Mouse (Mus musculus): ENCODE data around the gene Hebp1.

The Hebp1 gene

DNA sequence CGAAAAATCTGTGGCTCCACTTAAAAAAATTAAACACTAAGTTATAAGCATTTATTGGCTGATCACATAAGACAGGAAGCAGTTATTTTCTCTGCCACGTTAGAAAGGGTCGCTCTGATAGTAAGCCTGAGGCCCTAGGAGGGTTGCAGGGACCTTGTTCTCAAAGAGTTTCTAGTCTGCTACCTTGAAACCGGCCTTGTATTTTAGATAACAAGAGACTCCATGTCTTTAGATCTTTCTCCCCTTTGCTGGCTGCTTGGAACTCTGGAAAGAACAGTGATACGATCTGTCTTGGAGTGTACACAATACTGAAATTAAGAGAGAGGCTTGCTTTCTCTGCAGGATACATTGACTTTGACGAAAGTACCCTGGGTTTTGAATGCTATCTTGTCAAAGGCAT is 904 bp upstream of the Hebp1 start:
- in situ Hi-C loops (cut with MboI, MseI): no loop called here

DNA sequence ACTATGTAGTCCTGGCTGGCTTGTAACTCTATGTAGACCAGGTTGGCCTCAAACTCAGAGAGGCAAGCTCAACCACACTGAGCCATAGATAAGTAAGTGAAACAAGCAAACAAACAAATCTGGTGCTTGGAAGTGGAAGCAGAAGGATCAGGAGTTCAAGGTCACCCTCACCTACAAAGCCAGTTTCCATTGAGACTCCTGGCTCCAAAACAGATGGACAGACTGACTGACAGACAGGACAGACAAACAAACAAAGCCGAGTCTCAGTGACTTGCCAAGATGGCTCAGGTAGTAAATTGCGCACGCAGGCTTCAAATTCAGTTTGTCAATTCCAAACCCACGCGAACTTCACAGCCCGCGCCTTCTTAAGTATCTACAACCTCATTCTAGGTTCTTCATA is 376 bp downstream of the Hebp1 start:
- in situ Hi-C loops (cut with MboI, MseI): no loop called here

DNA sequence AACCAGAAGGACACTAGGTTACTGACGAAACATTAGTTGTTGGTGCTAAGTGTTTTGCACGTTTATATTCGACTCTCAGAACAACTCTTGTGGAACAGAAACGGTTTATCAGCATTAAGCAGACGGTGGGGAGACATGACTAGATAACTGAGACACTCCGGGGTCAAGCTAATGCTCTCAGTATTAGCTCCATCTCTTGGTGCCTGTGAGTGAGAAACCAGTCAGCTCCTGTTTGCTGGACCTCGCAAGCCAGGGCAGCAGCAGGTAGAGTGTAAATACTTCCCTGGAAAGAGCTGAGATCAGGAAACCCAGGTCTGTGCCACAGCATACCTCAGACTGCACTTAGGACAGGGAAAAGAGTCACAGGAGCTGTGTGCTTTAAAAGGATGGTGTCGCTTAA is 1.1 kb downstream of the Hebp1 start:
- in situ Hi-C loops (cut with MboI, MseI): no loop called here

DNA sequence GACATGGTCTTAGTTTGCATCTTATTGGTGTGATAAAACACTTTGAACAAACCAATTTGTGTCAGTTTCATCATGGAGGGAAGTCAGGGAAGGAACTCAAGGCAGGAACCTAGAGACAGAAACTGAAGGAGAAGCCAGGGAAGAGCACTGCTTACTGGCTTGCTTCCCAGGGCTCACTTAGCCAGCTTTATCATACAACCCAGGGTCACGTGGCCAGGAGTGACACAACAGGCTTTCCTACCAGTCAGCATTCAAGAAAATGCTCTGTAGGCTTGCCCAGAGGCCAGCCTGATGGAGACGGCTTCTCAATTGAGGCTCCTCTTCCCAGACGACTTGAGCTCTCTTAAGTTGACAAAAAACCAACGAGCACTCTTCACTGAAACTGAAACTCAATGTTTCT is 2.9 kb downstream of the Hebp1 start:
- in situ Hi-C loops (cut with MboI, MseI): no loop called here

DNA sequence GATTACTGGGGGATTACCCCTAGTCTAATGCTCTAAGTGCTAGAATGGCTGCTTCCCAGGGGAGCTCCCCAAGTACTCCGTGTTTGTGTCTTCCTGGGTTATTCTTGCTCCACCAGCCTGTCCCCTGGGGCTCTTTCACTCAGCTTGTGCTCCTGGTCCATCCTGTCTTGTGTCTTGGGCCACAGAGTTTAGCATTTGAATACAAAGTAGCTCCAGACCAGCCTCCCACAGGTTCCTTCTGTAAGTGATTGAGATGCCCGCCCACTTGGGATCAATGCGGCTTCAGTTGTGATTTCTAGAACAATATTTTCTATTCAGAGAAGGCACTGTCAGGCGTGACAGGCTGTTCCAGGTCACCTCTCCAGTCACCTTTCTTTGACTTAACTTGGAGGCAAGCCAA is 4.1 kb downstream of the Hebp1 start:
- in situ Hi-C loops (cut with MboI, MseI): no loop called here

DNA sequence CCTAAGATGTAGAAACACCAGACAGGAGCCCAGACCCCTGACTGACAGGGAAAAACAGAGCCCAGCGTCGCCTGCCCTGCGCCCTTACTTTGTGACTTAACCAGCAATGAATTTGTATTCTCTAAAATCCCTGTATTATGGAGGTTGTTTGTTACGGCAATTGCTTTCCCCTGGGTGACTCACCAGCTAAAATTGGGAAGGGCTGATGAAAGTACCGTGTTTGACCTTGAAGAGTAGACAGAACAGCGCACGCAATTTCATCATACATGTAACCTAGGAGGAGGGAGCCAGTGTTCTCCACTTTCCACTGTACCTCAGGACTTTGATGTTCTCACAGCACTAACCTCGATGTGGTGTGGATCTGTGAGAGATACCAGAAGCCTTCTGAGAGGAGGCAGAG is 4.8 kb downstream of the Hebp1 start:
- in situ Hi-C loops (cut with MboI, MseI): no loop called here

DNA sequence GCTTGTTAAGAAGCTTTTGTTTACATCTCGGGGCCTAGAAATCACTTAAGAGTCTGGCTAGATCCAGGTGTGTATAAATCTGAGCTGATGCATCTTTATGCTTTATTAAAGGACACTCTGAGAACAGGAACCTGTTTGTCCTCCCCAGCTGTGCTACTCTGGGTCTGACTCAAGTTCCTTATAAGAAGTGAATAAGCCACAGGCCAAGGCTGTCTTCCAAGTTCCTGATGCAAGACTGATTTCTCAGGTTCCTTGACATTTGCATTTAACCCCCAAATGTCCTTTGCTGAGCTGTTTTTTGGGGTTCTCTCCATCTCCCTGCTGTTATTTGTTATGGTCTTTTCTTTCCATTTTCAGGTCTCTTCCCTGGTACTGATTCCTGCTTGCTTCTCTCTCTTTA is 5.9 kb downstream of the Hebp1 start:
- in situ Hi-C loops (cut with MboI, MseI): no loop called here

DNA sequence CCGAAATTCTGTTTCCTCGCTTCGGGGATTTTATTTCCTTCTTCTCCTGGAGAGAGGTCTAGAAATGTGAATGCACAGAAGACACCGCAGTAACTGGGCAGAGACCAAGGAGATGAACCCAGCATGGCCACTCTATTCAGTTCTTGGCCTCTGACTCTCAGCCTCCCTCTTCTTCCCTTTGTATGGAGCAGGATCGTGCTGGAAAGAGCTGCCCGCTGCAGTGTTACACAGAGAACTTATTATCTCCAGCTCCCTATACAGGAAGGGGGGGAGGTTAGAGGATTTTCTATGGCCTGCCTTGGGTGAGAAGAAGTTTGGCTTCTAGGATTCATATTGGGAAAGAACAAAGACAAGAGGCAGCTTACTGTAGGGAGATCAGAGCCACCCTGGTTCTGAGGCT is 7.7 kb downstream of the Hebp1 start:
- in situ Hi-C loops (cut with MboI, MseI): no loop called here

DNA sequence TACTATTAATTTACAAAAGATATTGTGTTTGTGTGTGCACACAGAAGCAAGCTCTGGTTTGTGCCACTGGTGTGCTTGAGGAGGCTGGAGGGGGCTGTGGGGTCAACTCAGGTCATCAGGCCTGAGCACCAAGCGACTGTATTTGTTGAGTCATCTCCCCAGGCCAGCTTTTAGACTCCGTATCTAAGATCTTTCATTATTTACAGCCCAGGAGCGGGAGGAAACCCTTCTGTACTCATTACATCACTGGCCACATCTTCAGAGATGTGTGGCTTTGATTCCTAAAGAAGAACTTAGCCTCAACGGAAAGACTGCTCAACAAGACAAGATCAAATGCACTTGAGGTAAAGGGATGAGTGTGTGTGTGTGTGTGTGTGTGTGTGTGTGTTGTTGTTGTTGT is 9.2 kb downstream of the Hebp1 start:
- in situ Hi-C loops (cut with MboI, MseI): no loop called here

DNA sequence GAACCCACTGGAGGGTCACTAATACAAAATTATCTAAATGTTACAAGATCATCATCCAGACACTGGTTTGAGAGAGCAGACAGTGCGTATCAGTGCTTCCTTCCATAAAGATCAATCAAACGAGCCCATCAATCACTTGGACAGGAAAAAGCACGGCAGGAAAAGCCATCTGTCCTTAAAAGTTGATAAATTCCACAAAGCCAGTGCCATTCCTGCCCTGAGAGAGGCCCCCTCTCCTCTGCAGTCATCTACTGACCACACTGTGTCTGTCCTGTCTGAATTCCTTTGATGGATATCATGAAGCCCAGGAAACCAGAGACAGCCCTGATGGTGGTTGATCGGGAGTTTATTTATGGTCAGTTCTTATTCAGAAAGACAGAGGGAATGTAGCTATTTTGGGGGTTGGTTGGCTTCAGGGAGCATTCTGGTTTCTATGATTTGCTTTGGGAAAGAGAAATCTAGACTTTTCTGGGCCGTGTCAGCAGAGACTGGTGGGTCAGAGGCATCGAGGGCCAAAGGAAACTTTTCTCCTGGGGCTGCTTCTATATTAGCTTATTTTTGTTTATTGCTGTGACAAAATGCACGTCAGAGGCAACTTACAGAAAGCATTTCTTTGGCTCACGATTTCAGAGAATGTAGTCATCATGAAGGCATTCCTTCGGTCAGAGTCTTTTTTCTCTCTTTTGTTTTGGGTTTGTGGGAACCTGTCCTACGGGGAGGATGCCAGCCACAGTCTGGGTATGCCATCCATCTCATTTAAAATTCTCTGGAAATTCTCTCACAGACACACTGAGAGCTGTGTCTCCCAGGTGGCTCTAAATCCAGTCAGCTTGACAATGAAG is 10.5 kb downstream of the Hebp1 start:
- in situ Hi-C loops (cut with MboI, MseI): no loop called here

DNA sequence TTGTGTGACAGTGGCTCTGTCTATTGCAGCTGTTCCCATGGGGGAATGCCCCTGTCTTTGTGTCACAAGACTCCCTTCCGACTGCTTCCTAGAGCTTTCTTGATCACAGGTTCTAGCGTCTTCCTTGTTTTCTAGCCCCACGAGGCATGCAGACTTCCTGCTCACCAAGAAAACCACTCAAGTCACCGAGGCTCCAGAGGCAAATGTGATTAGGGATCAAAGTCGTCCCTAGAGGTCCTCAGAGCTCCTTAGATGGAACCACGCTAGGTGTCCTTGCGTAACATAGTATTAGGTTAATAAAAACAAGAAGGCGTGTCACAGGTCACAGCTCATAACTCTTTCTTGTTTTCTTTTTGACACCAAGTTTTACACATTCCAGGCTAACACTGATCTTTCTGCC is 13.9 kb downstream of the Hebp1 start:
- in situ Hi-C loops (cut with MboI, MseI): no loop called here

DNA sequence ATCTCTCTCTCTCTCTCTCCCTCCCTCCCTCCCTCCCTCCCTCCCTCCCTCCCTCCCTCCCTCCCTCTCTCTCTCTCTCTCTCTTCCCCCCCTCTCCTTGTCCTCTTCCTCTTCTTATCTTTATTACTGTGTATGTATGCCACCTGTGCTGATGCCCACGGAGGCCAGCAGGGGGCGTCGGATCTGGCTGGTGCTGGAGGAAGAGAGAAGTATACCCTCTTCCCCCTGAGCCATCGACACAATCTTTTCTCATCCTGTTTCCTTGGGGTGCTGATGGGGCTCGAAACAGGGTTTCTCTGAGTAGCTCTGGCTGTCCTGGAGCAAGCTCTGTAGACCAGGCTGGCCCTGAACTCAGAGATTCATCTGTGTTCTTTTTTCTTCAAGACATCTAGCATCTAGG is 14.9 kb downstream of the Hebp1 start:
- in situ Hi-C loops (cut with MboI, MseI): no loop called here

DNA sequence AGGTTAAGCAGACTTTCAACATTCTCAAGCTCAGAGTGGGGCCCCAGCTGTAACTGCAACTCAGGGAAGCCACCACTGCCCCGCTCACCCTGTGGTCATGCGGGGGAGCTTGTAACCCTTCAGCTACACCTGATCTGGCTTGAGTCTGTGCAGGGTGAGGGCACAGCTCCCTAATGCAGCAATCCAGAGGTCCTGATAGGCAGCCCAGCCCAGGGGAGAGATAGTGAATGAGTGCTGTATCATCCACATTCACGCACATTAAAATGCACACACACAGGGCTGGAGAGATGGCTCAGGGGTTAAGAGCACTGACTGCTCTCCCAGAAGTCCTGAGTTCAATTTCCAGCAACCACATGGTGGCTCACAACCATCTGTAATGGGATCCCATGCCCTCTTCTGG is 19.2 kb downstream of the Hebp1 start:
- in situ Hi-C loops (cut with MboI, MseI): no loop called here

DNA sequence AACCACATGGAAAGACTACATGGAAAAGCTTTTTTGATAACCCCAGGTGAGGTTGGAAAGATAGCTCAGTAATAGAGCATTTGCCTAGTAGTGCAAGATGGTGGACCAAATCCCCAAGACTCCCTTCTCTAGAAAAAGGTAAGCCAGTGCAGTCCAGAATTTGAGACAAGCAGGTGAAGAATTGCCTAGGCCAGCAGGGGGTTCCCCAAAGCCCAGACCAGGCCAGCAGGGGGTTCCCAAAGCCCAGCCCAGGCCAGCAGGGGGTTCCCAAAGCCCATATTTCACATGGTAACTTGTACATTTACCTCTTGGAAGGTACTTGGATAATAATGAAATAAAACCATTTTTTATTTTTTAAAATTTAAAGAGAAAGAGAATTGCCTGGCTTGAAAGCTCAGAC is 20.6 kb downstream of the Hebp1 start:
- in situ Hi-C loops (cut with MboI, MseI): no loop called here

DNA sequence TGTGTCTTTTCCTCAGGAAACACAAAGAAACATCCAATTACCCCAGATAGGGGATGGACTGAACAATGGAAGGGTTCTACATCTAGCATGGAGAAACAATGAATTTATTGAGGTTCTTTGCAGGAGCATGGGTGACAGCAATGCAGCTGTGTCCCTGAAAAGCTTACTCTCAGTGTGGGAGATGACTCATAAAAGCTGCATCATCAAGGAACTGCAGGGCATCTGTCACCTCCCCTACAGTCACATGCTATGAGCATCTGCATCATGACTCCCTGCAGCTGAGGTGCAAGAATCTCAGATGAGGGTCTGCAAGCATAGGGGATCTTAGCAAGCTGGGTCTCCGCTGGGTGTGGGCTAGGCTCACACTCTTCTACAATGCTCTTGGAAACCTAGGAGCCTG is 22.8 kb downstream of the Hebp1 start:
- in situ Hi-C loops (cut with MboI, MseI): no loop called here

DNA sequence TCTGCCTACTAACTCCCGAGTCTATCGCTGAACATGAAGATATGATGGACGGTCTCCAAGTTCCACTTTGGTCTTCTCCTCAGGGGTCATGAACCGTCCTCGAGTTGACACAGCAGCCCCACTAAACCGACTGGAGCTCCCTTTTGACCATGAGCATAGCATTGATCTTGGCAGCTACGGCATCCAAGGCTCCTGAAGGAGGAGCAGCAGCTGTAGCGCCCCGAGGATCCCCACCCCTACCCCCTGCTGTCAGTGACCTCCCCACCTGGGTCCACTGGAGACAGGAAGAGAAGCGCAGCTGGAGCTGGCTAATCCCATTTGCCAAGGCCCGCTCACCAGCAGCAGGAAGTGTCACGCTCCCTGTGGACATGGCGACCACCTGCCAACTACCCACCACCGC is 26.1 kb downstream of the Hebp1 start:
- in situ Hi-C loops (cut with MboI, MseI): no loop called here

DNA sequence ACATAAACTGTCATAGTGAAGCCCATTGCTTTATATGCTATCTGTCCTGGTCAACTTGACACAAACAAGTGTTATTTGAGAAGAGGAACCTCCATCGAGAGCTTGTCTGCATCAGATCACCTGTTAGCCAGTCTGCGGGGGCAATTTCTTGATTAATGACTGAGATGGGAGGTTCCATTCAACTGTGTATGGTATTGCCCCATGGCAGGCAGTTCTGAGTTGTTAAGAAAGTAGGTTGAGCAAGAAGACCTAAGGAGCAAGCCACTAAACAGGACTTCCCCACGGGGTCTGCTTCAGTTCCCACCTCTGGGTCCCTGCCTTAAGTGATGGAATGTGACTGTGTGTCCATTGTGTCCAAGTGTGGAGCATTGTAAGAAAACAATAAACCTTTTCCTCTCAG is 28.6 kb downstream of the Hebp1 start:
- in situ Hi-C loops (cut with MboI, MseI): no loop called here

DNA sequence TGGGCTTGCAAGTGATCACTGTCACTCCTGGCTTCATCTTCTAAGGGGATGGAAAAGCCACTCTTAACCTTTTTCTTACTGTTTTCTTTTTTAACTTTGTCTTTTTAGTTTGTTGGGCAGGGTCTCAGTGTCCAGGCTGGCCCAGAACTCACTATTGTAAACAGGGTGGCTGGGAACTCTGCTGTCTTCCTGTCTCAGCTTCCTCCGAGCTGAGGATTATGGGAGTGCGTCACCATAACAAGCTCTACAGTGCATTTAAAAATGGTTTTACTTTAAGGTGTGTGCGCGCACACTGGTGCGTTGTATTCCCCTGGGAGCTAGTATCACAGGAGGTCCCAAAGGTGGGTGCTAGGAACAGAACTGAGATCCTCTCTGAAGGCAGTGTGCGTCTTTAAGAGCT is 29.4 kb downstream of the Hebp1 start:
- in situ Hi-C loops (cut with MboI, MseI): no loop called here

DNA sequence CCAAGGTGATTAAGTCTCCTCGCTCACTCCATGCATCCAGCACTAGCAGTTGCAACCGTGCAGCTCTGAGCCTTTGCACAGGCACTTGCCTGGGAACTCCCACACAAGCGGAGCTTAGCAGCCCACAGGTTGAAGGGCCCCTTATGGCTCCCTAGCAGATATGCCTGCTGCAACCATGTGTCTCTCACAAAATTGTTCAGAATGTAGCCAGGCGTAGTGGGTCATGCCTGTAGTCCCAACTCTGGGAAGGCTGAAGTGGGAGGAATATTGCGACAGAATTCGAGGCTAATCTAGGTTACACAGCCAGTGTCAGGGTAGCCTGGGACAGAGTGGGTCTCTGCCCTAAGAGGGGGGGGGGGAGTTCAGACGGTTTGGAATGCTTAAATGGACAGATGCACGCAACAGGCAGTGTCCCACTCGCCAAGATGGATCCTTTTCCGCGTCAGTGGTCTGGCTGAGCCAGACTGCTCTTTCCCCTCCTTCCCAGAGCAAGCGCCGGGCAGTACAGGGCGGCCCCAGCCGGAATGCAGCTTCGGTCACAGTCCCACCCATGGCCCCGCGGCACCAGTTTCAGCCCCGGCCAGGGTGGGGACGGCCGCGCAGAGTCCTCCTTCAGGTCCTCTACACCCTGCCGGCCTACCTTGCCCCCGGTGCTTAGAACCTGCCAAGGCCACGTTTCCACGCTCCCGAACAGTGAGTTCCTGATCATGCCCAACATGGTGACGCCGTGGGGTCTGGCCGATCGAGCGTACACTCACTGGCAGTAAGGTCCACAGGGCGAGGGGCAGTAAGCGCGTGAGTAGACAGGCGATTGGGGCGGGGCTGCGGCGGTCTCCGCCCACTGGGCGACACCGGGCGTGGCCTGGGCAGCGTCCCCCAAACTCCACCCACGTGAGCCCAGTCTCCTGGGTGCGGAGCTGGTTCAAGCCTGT is 30.2 kb downstream of the Hebp1 start:
- in situ Hi-C loops (cut with MboI, MseI): no loop called here

DNA sequence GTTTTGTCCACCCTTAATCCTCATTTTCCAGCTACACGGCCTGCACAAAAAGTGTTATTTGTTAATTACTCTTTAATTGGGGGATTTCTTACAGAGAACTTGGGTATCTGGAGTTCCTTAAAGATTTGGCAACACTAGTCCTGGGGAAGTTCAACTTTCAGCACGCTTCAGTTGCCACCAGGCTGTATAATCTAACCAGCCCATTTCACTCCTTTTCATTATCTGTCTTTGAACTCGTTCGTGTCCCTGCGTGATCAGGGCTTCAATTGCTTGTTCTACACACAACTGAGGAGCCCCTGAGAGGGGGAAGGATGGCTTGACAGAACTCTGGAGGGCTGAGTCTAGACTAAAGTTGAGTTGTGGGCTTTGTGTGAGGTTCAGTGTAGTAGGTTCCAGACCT is 31.1 kb downstream of the Hebp1 start:
- in situ Hi-C loops (cut with MboI, MseI): no loop called here

DNA sequence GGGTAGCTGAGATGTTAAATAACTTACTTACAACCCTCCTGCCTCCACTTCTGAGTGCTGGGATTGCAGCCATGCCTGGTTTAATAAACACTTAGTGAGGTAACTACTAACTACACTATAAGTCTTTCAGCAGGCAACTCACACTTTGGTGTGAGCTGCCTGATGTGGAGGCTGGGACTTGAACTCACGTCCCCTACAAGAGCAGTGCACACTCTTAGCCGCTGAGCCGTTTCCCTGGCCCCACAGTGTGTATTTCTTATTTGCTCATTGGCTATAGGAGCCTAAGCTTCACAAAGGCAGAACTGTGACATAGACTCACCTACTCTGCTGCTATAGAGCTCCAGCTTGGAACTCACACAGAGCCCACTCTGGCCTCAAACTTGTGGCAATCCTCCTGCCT is 31.6 kb downstream of the Hebp1 start:
- in situ Hi-C loops (cut with MboI, MseI): no loop called here

DNA sequence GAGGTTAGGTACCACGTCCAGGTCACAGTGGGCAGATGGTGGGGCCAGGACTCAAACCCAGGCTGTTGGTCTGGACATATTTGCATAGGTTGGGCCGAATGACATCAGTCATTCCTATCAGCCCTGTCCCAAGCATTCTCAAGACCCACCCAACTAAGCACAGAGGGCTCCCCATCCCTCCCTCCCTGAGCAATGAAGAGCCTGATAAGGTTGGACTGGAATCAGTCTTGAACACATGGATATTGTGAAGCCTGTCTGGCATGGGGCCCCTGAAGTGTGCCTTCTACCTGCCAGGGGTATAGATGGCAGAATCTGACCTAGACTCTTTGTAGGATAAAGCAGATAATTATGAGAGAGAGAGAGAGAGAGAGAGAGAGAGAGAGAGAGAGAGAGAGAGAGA is 32.1 kb downstream of the Hebp1 start:
- in situ Hi-C loops (cut with MboI, MseI): no loop called here

DNA sequence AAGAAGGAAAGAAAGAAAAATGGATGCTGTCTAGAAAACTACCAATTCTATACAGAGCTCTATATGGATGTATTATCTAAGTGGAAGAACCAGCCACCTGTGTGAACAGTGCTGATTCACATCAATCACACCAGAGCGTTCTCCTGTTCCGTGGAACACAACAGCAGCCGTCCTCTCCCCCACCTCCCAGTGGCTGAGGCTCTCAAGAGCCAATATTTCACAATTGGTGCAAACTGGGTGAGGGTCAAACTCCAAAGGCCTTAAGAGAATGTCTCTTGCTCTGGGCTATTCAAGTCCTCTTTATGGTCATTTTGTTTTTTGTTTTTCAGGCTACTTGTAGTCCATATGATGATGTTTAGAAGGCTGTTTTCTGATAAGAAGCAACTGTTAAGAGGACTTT is 32.6 kb downstream of the Hebp1 start:
- in situ Hi-C loops (cut with MboI, MseI): no loop called here
